Mouse (Mus musculus) heart, embryonic 11.5 days (tissue): ENCODE measurements around the gene Arhgef11. TPM values are rescaled to one million over a fixed set of nuclear protein-coding genes. Genes with fewer than 3 reads are reported as not detected.

Experiments
- ATAC-seq: fragments of 200-750 bp; cut with Nextera tagmentation; replicated peaks from 2 replicates; pipeline ENCODE4 v1.8.0; 2017; ENCODE audit warnings: moderate library complexity; ENCODE audit not compliant: insufficient number of reproducible peaks, low FRiP score, low TSS enrichment
- H3K27ac ChIP-seq: fragments of 300-500 bp; sonication (generic); 2 replicates; pipeline ENCODE4 v1.5.1; 2014; ENCODE audit warnings: mild to moderate bottlenecking, low read depth, low read length
- H3K27me3 ChIP-seq: fragments of 300-500 bp; sonication (generic); 2 replicates; pipeline ENCODE4 v1.6.1; 2014; ENCODE audit warnings: mild to moderate bottlenecking, low read length, mixed read lengths; ENCODE audit not compliant: control insufficient read depth, insufficient read depth
- H3K36me3 ChIP-seq: fragments of 300-500 bp; sonication (generic); 2 replicates; pipeline ENCODE4 v1.6.1; 2014; ENCODE audit warnings: mild to moderate bottlenecking, low read length, moderate library complexity, mixed read lengths; ENCODE audit not compliant: control insufficient read depth, insufficient read depth
- H3K4me1 ChIP-seq: fragments of 300-500 bp; sonication (generic); 2 replicates; pipeline ENCODE4 v1.6.1; 2014; ENCODE audit warnings: low read length; ENCODE audit not compliant: control insufficient read depth, insufficient read depth
- H3K4me2 ChIP-seq: fragments of 300-500 bp; sonication (generic); 2 replicates; pipeline ENCODE4 v1.6.1; 2014; ENCODE audit warnings: mild to moderate bottlenecking, moderate library complexity
- H3K4me3 ChIP-seq: fragments of 300-500 bp; sonication (generic); 2 replicates; pipeline ENCODE4 v1.5.1; 2014; ENCODE audit warnings: low read depth, low read length
- H3K9ac ChIP-seq: fragments of 300-500 bp; sonication (generic); 2 replicates; pipeline ENCODE4 v1.6.1; 2014; ENCODE audit warnings: mild to moderate bottlenecking, low read depth, low read length, moderate library complexity
- H3K9me3 ChIP-seq: fragments of 300-500 bp; sonication (generic); replicated peaks from 2 replicates; pipeline ENCODE4 v1.6.1; 2016; ENCODE audit warnings: low read length; ENCODE audit not compliant: control insufficient read depth
- WGBS: fragments of 180-500 bp; shearing (Covaris S2); extraction: QIAGEN DNeasy Blood & Tissue Kit; methylation state at CpG from one replicate; pipeline ENCODE4 v1.1.7; 2014; ENCODE audit not compliant: insufficient replicate concordance; 5-methylcytosine and 5-hydroxymethylcytosine counted together
- polyA plus RNA-seq: library from polyadenylated mRNA; unstranded; fragments of >200 nt; fragmentation: Nextera tagmentation; extraction: Ambion mirVana; gene quantifications from 2 replicates; pipeline ENCODE4 v1.2.1, GENCODE M21; 2014

Gene Arhgef11
- polyA plus RNA-seq, 1 experiment from 2014 or later = 11.0 TPM

- H3K4me1 ChIP-seq = peaks cover 24% of the 10 kb centered on the region
- H3K4me3 ChIP-seq = no peak overlapping the region
Observed at GRCm38 (mm10) chr3:87765631-87766283, 148.4 kb downstream of the Arhgef11 start.

GRCm38 (mm10) chr3:87766284-87766667 lies 148.9 kb downstream of the Arhgef11 start:
- Histone ChIP-seq H3K27ac (no peak overlapping the region), H3K27me3 (peaks cover 16% of the 10 kb centered on the region), H3K4me3 (no peak overlapping the region), H3K36me3 (no peaks in the 10 kb centered on the region), H3K4me1 (peaks cover 24% of the 10 kb centered on the region), H3K4me2 (no peak overlapping the region; the same call in 1 of the 2 replicates), H3K9ac (no peak overlapping the region), H3K9me3 (no peaks in the 10 kb centered on the region)
- no peak for ATAC-seq
- 71% methylated on average over 3 of the region's 3 CpGs for WGBS

More at GRCm38 (mm10) chr3:87765631-87766283, 148.4 kb downstream of the Arhgef11 start:
- WGBS = 64% methylated on average over 5 of the region's 5 CpGs
- Histone ChIP-seq H3K27me3 (peaks cover 12% of the 10 kb centered on the region), H3K27ac (peak overlapping the region; percentile 86), H3K4me2 (peak overlapping the region; percentile 50), H3K9me3 (no peaks in the 10 kb centered on the region), H3K9ac (no peak overlapping the region), H3K36me3 (no peaks in the 10 kb centered on the region)
- no peak for ATAC-seq

DNA sequence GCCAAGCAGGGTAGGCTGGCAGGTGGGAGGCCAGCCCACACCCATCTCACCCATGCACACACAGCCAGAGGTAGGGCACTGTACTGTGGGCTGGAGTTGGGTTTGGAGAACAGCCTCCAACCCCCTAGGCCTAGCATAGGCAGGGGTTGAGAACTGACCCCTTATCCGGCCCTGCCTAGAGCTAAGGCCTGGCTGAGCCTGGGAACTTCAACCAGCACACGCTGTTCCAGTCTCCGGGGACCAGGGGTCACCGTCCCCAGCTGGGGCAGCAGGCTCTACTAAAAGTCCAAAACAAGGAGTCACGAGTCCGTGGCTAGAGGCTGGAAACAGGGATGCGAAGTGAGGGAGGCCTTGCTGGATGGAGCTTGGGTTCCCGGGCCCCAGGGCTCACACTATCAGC lies 150.4 kb downstream of the Arhgef11 start:
- Histone ChIP-seq H3K9ac (peak overlapping the region; percentile 53), H3K36me3 (no peaks in the 10 kb centered on the region), H3K4me3 (peak overlapping the region; percentile 49), H3K9me3 (no peaks in the 10 kb centered on the region), H3K27ac (no peak overlapping the region), H3K27me3 (peaks cover 25% of the 10 kb centered on the region), H3K4me1 (peaks cover 24% of the 10 kb centered on the region), H3K4me2 (peak overlapping the region; percentile 60)
- 57% methylated on average over 8 of the region's 8 CpGs for WGBS
- no peak for ATAC-seq

GRCm38 (mm10) chr3:87768431-87768830 lies 151.1 kb downstream of the Arhgef11 start:
- Histone ChIP-seq H3K9me3 (no peaks in the 10 kb centered on the region), H3K27ac (peak overlapping the region; percentile 25), H3K9ac (peak overlapping the region; percentile 53), H3K36me3 (no peaks in the 10 kb centered on the region), H3K4me2 (peak overlapping the region; percentile 60), H3K4me3 (peak overlapping the region; percentile 49), H3K4me1 (peaks cover 22% of the 10 kb centered on the region), H3K27me3 (peaks cover 29% of the 10 kb centered on the region)
- ATAC-seq = no peak
- WGBS = 42% methylated on average over 6 of the region's 6 CpGs

DNA sequence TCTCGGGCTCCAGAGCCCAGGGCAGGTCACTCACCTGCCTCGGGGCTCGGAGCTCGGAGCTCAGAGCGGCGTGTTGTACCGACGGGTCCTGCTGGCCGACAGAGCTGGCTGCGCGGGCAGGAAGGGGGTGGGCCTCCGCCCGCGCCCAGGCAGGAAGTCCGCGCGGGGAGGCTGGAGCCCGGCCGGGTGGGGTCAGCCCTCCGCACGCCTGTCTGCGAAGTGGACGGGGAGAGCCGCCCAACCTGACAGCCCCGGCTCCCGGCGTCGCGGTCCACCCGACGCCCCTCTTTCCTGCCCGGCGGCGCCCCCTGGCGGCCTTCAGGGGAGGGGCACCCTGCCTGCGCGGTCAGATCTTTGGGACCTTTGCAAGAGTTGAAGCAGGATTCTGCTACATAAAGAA lies 151.5 kb downstream of the Arhgef11 start:
- H3K36me3 ChIP-seq = no peaks in the 10 kb centered on the region
- 1% methylated on average over 34 of the region's 37 CpGs for WGBS
- peak overlapping the region; percentile 49 for H3K4me3 ChIP-seq
- H3K27me3 ChIP-seq = peaks cover 31% of the 10 kb centered on the region
- ATAC-seq = peak; percentile 78
- H3K4me1 ChIP-seq = peaks cover 18% of the 10 kb centered on the region
- H3K27ac ChIP-seq = peak overlapping the region; percentile 25
- H3K9ac ChIP-seq = peak overlapping the region; percentile 53
- peak overlapping the region; percentile 60 for H3K4me2 ChIP-seq
- H3K9me3 ChIP-seq = no peaks in the 10 kb centered on the region

GRCm38 (mm10) chr3:87769506-87769905 lies 152.1 kb downstream of the Arhgef11 start:
- Histone ChIP-seq H3K4me2 (no peak overlapping the region), H3K27me3 (peaks cover 34% of the 10 kb centered on the region), H3K4me3 (no peak overlapping the region), H3K9me3 (no peaks in the 10 kb centered on the region), H3K4me1 (peaks cover 12% of the 10 kb centered on the region), H3K9ac (no peak overlapping the region), H3K27ac (no peak overlapping the region), H3K36me3 (no peaks in the 10 kb centered on the region)
- ATAC-seq = no peak
- whole genome bisulfite sequencing = 70% methylated on average over 8 of the region's 8 CpGs

GRCm38 (mm10) chr3:87770280-87770679 lies 152.9 kb downstream of the Arhgef11 start:
- Histone ChIP-seq H3K27me3 (peaks cover 40% of the 10 kb centered on the region), H3K9ac (no peak overlapping the region), H3K4me2 (no peak overlapping the region), H3K27ac (no peak overlapping the region), H3K4me1 (peaks cover 4% of the 10 kb centered on the region), H3K36me3 (no peaks in the 10 kb centered on the region), H3K4me3 (no peak overlapping the region), H3K9me3 (no peaks in the 10 kb centered on the region)
- no peak for ATAC-seq
- WGBS = 0% methylated on average over 4 of the region's 4 CpGs

DNA sequence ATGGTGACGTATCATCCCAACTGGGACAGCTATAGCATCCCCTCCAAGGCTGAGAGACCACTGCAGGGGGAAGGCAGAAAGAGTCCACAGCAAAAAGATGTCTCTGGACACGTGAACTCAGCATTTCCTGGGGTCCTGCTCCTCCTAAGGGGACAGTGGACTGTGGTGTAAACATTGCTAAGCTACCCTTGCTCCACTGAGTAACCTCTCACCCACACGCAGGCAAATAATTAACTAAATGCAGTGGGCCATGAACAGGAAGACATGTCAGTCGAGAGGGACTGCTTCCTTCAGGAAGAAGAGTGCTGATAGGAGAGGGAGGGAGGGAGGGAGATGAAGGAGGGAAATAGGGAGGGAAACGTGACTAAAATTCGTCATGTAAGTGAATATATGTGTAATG lies 153.7 kb downstream of the Arhgef11 start:
- Histone ChIP-seq H3K9ac (no peak overlapping the region), H3K4me2 (no peak overlapping the region), H3K9me3 (no peaks in the 10 kb centered on the region), H3K27me3 (peaks cover 48% of the 10 kb centered on the region), H3K27ac (no peak overlapping the region), H3K4me3 (no peak overlapping the region), H3K36me3 (no peaks in the 10 kb centered on the region), H3K4me1 (no peaks in the 10 kb centered on the region)
- ATAC-seq = no peak
- 47% methylated on average over 6 of the region's 6 CpGs for WGBS

DNA sequence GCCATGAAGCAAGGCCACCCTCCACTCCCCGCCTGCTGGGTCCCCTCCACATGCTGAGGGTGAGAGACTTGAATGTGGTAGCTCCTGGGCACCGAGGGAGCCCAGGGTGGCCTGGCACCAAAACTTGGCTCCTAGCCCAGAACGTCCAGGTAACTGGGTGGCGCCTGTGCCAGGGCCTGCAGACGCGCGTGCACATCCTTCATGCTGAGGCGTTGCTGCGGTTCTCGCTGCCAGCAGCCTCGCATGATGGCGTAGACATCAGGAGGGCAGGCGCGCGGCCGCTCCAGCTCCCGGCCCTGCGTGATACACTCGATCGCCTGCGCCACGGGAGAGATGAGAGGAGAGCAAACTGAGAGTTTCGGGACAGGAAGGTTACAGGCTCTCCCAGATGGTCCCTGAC lies 160.9 kb downstream of the Arhgef11 start:
- Histone ChIP-seq H3K4me2 (no peak overlapping the region), H3K4me1 (no peaks in the 10 kb centered on the region), H3K4me3 (no peak overlapping the region; the same call in 1 of the 2 replicates), H3K36me3 (no peaks in the 10 kb centered on the region), H3K27ac (no peak overlapping the region), H3K9me3 (no peaks in the 10 kb centered on the region), H3K9ac (no peak overlapping the region), H3K27me3 (peaks cover 68% of the 10 kb centered on the region)
- WGBS = 56% methylated on average over 23 of the region's 23 CpGs
- ATAC-seq = no peak
